Mouse (Mus musculus): Measurements from ENCODE around the gene Ntn1.
A peak's percentile ranks its signal among the peaks of the same experiment; 100 is the strongest.

The Ntn1 gene

GRCm38 (mm10) chr11:68331676-68332265 is 68.9 kb downstream of the Ntn1 start:
- DNase-seq (ENCODE audit: low spot score in 2 of 2), result no peak

- DNase-seq (ENCODE audit: low spot score in 2 of 2), result no peak
Observed at GRCm38 (mm10) chr11:68331117-68331437, 69.5 kb downstream of the Ntn1 start.

- DNase-seq (ENCODE audit: low spot score in 2 of 2), result no peak
Observed at GRCm38 (mm10) chr11:68330398-68331116, 70.1 kb downstream of the Ntn1 start.

GRCm38 (mm10) chr11:68324863-68325262 is 75.8 kb downstream of the Ntn1 start:
- DNase-seq (ENCODE audit: low spot score in 2 of 2), result no peak

GRCm38 (mm10) chr11:68321417-68321816 is 79.2 kb downstream of the Ntn1 start:
- DNase-seq (ENCODE audit: low spot score in 2 of 2), result no peak

GRCm38 (mm10) chr11:68315551-68316130 is 85.0 kb downstream of the Ntn1 start:
- DNase-seq (ENCODE audit: low spot score in 2 of 2), result no peak

- no peak for DNase-seq (ENCODE audit: low spot score in 2 of 2)
Observed at GRCm38 (mm10) chr11:68313861-68314260, 86.8 kb downstream of the Ntn1 start.

GRCm38 (mm10) chr11:68313065-68313464 is 87.6 kb downstream of the Ntn1 start:
- no peak for DNase-seq (ENCODE audit: low spot score in 2 of 2)

- no peak for DNase-seq (ENCODE audit: low spot score in 2 of 2)
Observed at GRCm38 (mm10) chr11:68308911-68309580, 91.6 kb downstream of the Ntn1 start.

- no peak for DNase-seq (ENCODE audit: low spot score in 2 of 2)
Observed at GRCm38 (mm10) chr11:68305997-68306396, 94.6 kb downstream of the Ntn1 start.

- DNase-seq (ENCODE audit: low spot score in 2 of 2), result no peak
Observed at GRCm38 (mm10) chr11:68302323-68302722, 98.3 kb downstream of the Ntn1 start.

- no peak for DNase-seq (ENCODE audit: low spot score in 2 of 2)
Observed at GRCm38 (mm10) chr11:68301660-68302059, 99.0 kb downstream of the Ntn1 start.

- DNase-seq (ENCODE audit: low spot score in 2 of 2), result no peak
Observed at GRCm38 (mm10) chr11:68295474-68295873, 105.1 kb downstream of the Ntn1 start.

- no peak for DNase-seq (ENCODE audit: low spot score in 2 of 2)
Observed at GRCm38 (mm10) chr11:68290631-68291030, 110.0 kb downstream of the Ntn1 start.

- no peak for DNase-seq (ENCODE audit: low spot score in 2 of 2)
Observed at GRCm38 (mm10) chr11:68287331-68287730, 113.3 kb downstream of the Ntn1 start.

- DNase-seq (ENCODE audit: low spot score in 2 of 2), result no peak
Observed at GRCm38 (mm10) chr11:68286142-68286808, 114.3 kb downstream of the Ntn1 start.

- no peak for DNase-seq (ENCODE audit: low spot score in 2 of 2)
Observed at GRCm38 (mm10) chr11:68285754-68286141, 114.9 kb downstream of the Ntn1 start.

- DNase-seq (ENCODE audit: low spot score in 2 of 2), result no peak
Observed at GRCm38 (mm10) chr11:68280001-68280510, 120.6 kb downstream of the Ntn1 start.

- DNase-seq (ENCODE audit: low spot score in 2 of 2), result peak; percentile 51 to 54
Observed at GRCm38 (mm10) chr11:68276945-68277344, 123.7 kb downstream of the Ntn1 start.

- DNase-seq (ENCODE audit: low spot score in 2 of 2), result no peak
Observed at GRCm38 (mm10) chr11:68274331-68274811, 126.3 kb downstream of the Ntn1 start.

- no peak for DNase-seq (ENCODE audit: low spot score in 2 of 2)
Observed at GRCm38 (mm10) chr11:68273855-68274254, 126.8 kb downstream of the Ntn1 start.

Data from thymus, postnatal 10 days (tissue).